Mouse (Mus musculus) urinary bladder, adult 18-20 months (tissue): ENCODE measurements around the gene Gstt2.
A peak's percentile ranks its signal among the peaks of the same experiment; 100 is the strongest.

Source experiments
- DNase-seq, 2 experiments: peaks; one replicate each; pipeline ENCODE4 v3.0.0; 2022; ENCODE audit warnings: low spot score in 2 of 2, mixed read lengths in 2 of 2

The Gstt2 gene

DNA sequence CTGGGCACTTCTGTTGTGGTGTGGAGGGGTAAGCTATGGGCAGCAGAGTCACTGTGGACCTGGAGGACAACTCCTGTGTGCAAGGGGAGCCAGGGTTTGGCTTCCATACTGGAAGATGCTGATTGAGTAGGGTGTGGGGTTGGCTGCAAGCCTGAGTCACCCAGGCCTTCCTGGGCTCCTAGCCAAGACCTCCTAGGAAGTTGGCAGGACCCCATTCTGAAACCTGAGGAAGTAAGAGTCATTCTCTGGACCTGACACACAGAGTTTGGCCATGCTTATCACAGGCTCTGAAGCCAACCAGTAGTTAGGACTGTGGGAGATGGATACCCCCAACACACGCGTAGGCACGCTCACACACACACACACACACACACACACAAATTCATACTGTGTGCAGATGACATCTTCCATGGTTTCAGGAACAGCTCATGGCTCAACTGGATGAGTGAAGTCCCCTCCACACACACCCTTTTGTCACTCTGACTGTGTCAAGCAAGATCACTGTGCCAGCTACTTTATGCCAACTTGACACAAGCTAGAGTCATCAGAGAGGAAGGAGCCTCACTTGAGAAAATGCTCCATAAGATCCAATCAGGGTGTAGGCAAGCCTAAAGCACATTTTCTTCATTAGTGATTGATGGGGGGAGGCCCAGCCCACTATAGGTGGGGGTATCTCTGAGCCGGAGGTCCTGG, 9.4 kb downstream of the Gstt2 start:
- peak in 1 of 2 experiments; percentile 18 for DNase-seq

DNA sequence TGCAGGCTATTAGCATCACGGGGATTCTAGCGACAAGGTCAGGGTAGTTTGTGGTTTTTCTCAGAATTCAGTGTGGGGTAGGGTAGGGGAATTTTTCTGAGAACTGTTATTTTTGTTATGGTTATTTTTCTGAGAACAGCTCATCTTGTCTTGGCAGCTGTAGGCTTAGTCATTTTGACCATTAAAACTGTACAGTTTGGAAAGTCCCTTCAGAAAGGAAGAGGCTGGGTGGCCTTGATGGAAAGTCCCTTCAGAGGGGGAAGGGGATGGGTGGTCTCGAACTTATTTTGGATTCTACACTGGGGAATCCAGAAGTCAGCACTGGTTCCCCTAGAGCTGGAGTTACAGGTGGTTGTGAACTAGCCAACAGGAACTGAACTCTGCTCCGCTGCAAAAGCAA, 12.7 kb downstream of the Gstt2 start:
- no peak for DNase-seq

DNA sequence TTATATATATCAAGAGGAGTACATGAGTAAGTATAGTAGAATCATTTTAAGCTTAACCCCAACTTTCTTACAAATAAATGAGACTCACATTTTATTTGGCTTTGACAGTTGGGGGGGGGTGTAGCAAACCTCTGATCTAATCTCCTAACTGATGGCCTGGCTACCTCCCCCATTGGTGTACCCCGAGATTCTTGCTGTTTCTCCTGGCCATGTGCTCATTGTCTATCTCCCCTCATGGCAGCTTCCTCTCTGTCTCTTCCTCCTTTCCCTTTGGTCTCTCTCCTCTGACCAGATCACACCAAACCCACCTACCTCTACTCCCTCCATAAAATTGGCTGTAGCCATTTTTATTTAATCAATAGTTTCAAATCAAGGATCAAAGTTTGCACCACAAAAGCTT, 13.4 kb downstream of the Gstt2 start:
- DNase-seq, result no peak

DNA sequence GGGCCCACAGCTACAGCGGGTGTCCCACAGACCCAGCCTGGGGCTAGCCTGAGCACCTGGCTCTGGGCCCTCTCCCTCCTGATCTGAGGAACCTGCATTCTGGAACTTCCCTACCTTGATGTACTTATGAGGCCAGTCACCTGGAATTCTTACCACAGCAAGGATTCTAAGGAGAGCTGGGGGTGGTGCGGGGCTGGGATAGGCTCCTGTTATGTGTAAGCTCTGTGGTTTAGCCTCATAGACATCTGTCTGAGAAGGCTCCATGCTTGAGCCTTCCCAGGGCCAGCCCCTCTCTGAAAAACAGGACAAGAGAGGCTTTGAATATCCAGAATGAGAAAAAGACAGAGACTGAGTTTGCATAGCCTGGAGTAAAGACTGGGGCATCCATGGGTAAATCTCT, 14.8 kb downstream of the Gstt2 start, which contains the start of gene Gstt4:
TSS of gene Gstt4 (minus strand) at position 101 of the 400 bp plus-strand sequence.
- no peak for DNase-seq

DNA sequence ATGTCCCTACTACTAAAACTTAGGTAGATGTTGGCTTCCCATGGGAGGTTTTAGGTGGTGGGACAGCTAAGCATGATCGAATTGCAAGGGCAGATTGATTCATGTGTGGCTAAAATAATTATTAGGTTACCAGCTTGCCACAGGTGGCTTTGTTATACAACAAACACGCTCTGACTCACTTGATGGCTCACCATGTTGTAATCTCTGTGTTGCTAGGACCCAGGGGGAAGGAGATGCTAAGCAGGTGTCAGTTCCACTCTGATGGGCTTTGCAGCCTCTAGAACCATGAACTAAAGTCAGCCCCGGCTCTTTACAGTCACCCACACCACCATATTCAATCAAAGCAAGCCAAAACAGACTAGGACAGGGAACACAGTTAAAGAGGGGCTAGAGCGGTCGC, 17.3 kb downstream of the Gstt2 start:
- DNase-seq, result no peak

DNA sequence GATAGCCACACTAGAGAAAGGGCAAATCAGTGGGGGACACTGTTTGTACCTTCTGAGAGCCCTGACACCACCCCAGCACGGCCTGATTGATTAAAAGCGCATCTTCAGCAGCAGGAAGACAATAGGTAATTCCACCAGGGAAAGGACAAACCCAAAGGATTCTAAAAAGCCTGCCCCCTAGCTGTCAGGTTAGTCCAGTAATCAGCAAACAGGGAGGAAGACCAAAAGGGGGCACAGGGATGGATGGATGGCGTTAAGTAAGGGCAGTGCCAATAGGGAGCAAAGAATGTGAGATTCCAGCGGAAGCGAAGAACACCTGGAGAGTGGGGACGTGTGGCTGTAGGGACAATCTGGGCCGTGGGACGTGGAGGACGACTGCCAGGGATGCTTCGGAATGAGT, 18.6 kb downstream of the Gstt2 start:
- no peak for DNase-seq

DNA sequence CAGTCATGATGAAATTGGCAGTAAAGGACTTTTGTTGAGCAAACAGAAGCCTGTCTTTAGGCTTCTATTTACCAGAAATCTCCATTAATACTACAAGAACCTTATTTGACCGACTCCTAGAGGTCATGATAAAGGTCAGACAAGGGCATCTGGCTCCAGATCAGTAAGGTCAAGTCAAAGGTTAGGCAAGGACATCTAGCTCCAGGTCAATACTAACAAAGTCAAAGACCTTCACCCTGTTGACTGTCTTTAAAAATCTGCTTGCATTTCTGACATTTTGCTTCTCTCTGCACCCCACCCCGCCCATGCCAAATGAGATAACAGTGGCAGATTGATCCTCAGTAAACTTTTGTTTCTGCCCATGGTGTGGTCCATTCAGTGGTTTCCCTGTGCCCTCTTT, 33.0 kb downstream of the Gstt2 start:
- no peak for DNase-seq

DNA sequence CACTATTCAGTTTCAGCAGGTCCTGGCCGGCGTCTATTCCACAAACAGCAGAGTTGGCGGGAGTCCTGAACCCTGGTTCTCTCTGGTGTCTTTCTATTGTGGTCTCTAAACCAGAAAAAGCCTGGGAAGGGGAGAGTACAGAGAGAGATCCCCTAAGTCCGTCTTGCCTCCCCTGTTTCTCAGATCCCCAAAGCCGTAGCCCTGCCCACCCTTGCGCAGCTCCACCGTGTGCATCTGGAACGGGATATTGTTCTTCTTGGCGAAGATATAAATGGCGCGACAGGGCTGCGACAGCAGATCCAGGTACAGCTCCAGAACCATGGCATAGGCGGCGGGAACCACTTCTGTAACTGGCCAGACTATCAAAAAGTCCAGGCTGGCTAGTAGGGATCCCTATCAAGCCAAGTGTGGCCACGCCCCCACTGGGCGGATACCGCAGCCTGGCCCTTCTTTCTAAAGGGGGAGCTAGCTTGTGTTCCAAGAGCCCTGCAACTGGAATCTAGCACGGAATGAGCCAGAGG, 39.0 kb downstream of the Gstt2 start, which contains the start of gene Gstt1:
TSS of gene Gstt1 (minus strand) at position 409 of the 521 bp plus-strand sequence.
- DNase-seq, result peak; percentile 46 to 59

DNA sequence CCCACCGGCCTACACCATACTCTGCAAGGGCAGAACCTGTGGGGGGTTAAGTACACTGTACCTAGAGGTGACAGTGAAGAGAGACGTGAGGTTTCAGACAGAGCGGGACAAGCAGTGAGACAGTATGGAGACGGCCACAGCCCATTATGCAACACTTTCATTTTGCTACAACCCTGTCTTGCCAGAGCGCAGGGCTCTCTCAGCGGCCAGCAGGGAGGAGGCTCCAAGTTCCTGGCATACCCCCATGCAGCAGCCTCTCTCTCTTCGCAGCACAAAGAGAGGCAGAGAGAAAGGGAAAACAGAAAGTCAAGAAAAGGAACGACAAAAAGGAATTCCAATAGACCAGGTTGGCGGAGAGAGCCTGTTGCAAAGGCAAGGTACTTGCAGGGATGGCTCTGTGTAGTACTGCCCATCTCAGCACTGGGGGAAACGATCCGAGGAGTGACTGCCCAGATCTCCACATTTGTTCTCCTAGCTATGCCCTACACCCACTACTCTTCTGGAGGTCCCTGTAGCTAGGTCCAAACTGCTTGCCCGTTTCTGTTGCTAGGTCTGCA, 39.5 kb downstream of the Gstt2 start:
- DNase-seq, result peak; percentile 42 to 52

DNA sequence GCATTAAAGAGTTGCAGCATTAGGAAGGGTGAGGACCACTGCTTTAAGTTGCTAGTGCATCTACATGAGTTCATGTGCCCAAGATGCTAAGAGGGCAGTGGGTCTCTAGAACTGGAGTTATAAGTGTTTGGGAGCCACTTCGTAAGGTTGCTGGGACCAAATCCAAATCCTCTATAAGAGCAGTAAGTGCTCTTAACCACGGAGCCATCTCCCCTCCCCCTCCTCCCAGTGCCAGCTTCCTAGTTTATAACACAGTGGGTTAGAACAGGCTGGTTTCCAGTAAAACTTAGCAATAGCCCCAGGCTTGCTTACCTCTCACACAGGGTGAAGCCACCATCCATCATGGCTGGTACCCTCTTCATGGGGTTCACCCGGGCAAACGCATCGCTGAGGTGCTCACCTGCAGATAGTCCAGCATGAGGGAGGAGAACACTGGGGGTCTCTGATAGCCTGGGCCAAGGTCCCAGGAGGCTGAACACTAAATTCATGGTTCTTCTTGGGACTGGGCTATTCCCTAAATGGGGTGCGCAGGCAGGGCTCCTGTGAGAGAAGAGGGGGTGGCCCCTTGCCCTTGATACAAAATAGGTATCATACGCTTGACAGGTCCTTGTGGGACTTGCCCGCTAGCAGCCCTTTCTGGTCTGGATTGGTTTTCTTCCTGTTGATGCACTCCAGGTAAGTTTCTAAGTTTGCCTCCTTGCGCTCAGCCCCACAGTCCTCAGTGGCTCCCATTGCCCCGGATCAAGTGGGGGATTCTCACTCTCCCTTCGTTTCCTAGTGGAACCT, 40.3 kb downstream of the Gstt2 start:
- no peak for DNase-seq

DNA sequence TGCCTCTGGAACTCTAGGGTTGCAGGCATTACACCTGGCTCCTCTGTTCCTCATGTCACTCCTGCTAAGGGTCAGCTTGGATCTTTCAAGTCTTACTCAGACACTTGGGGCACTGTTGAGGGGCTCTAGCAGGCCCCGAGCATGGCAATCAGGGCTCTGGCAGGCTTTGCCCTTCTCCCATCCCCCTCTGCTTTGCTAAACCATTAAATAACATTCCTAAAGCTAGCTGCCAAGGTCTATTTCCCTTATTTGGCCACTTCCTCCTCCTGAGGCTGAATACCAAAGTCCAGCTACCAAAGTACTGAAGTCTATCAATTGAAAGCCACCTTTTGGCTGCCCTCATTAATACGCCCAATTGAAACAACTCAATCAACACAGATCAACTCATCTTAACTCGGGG, 42.3 kb downstream of the Gstt2 start:
- no peak for DNase-seq

DNA sequence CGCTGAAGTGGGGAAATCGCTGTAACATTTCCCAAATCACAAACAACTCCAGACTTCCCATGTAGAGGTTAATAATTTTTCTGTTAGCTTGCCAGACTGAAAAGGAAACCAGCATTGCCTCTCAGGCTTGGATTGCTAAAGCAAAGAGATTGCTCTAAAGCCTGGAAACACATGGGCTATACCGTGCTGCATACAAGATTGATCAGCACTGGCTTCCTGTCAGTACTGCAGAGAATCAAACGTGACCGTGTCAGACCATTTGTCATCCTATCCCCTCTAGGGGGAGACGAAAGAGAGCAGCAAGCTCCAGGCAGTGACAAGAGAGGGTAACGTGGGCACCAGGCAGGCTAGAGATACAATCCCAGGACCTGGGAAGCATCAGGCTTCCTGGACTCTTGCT, 46.5 kb downstream of the Gstt2 start:
- DNase-seq, result no peak

DNA sequence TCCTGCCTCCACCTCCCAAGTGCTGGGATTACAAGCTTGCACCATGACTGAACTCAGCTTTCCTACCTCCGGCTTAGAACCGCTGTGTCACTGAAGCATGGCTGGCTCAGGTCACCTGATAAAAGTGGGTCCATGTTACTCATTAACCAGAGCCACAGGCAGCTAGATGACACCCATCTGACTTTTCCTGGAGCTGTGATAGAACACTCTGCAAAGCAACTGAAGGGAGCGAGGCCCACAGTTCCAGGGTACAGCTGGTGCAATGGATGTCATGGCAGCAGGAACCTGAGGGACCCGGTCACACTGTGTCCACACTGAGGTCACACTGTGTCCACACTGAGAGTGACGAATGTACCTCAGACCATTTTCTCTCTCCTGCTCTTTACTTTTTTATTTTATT, 47.4 kb downstream of the Gstt2 start:
- DNase-seq, result no peak

DNA sequence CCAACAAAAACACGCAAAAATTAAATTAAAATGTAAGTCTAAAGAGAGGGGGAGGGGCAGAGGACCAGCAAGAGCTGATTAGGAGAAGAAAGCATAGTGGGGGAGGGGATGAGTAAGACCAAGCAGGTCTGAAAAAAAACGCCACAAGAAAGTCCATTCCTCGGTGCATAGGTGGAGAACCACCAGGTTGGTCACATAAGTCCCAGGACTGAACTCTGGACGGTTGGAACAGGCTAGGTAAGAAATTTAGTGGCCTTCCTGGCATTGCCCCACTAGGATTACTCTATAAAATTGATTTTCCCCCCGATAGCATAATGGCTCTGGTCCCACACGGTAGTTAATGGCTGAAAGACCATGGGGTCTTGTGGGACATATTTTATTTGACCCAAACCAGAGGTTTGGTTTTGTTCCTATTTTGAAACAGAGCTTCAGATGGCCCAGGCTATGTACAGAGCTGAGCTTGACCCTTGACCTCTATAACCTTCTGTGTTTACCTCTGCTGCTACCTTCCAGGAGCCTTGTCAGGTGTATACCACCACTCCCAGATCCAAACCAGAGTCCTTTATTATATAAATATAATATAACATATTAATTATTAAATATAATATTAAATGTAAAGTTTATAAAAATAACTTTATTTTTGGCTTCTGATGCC, 48.0 kb downstream of the Gstt2 start:
- DNase-seq, result no peak

DNA sequence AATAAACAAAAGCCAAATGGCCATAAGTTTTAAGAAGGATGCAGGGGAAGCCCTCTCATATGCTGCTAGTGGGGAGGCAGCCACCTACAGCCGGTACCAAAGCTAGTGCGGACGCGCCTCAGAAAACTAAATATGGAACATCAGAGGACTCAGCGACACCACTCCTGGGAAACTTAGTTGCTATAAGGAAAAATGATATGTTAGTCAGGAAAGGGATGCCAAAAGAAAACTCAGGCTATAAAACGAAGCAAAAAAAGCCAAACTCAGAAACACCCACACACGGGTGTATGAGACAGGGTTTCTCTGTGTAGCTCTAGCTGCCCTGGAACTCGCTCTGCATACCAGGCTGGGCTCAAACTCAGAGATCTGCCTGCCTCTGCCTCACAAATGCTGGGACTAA, 48.9 kb downstream of the Gstt2 start:
- DNase-seq, result no peak

DNA sequence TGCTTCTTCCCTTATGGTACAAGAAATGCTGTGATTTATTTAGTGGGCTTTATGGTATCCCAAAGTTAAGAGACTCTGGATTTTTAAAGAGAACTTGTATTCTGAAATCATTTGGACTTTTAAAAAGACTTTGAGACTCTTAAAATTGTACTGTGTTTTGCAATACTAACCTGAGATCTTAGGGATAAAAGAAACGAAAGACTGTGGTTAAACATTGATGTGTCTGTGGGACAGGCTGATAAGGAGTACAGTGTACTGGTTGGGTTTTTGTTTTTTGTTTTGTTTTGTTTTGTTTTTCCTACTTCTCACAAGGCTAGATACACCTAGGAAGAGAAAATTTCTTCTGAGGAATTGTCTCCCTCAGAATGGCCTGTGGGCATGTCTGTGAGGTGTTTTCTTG, 51.8 kb downstream of the Gstt2 start:
- no peak for DNase-seq
